Mouse (Mus musculus) myocyte (in vitro differentiated cells): ENCODE data around the gene Gm38100.

Source experiments
- CEBPB ChIP-seq: IDR thresholded peaks from 2 replicates; pipeline ENCODE4 v1.6.1; 2011; ENCODE audit warnings: mild to moderate bottlenecking, moderate library complexity; ENCODE audit not compliant: poor library complexity, insufficient read depth, severe bottlenecking
- E2F4 ChIP-seq: IDR thresholded peaks from one replicate; pipeline ENCODE4 v1.6.1; 2011; ENCODE audit warnings: mild to moderate bottlenecking, control low read depth, moderate library complexity; ENCODE audit not compliant: insufficient read depth
- MAX ChIP-seq: IDR thresholded peaks from one replicate; pipeline ENCODE4 v1.6.1; 2011; ENCODE audit warnings: low read depth, mild to moderate bottlenecking, control low read depth
- MYOG ChIP-seq, 3 experiments: IDR thresholded peaks; one replicate each; pipeline ENCODE4 v1.6.1; 2011; ENCODE audit warnings: control low read depth in 2 of 3, low read depth in 2 of 3, mild to moderate bottlenecking in 2 of 3; ENCODE audit not compliant: insufficient read length in 2 of 3, control insufficient read depth in 1 of 3, insufficient read depth in 1 of 3
- POLR2A ChIP-seq: IDR thresholded peaks from one replicate; pipeline ENCODE4 v1.6.1; 2011; ENCODE audit warnings: low read depth, mild to moderate bottlenecking, control low read depth, moderate library complexity; ENCODE audit not compliant: insufficient read length
- POLR2AphosphoS2 ChIP-seq: IDR thresholded peaks from one replicate; pipeline ENCODE4 v1.6.1; 2011; ENCODE audit warnings: low read depth, control low read depth; ENCODE audit not compliant: insufficient read length
- TCF12 ChIP-seq: IDR thresholded peaks from one replicate; pipeline ENCODE4 v1.6.1; 2011; ENCODE audit warnings: mild to moderate bottlenecking, control low read depth; ENCODE audit not compliant: poor library complexity, insufficient read depth, severe bottlenecking

DNA sequence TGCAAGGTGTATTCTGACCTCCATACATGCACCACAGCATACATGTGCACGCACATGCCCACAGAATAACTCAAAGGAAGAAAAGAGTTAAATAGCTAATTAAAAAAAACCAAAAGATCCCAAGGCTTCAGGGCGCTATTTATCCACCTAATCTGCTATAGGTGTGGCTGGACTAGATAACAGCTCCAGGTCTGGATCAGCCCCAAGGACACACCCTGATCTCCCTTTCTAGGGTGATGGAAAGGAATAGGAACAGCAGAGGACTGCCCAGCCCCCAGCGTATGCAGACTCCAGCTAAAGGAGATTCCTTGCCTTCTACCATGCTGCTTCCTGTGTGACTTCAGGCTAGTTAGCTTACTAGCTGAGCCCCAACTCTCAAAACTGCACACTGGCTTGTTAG, 8.1 kb upstream of the Gm38100 start:
- TF ChIP-seq MAX (no peak), POLR2A (no peak), E2F4 (no peak), CEBPB (no peak), TCF12 (no peak), MYOG (IDR thresholded peaks at IDR 0.05; ENCODE audit: control insufficient read depth in 1 of 3, insufficient read depth in 1 of 3, insufficient read length in 2 of 3, low read depth in 2 of 3) (no peak), POLR2AphosphoS2 (no peak)
